Mouse (Mus musculus) lung, embryonic 15.5 days (tissue): ENCODE data around the gene Syne3. TPM values are rescaled to one million over a fixed set of nuclear protein-coding genes. Genes with fewer than 3 reads are reported as not detected.
A peak's percentile ranks its signal among the peaks of the same experiment; 100 is the strongest.

Experiments used
- ATAC-seq: fragments of 200-750 bp; cut with Nextera tagmentation; 2 replicates; pipeline ENCODE4 v1.8.0; 2017; ENCODE audit warnings: moderate number of reproducible peaks, borderline replicate concordance; ENCODE audit not compliant: low FRiP score, low TSS enrichment; ENCODE audit errors: extremely low read depth
- H3K27ac ChIP-seq: fragments of 300-500 bp; sonication (generic); 2 replicates; pipeline ENCODE4 v1.5.1; 2015; ENCODE audit warnings: moderate library complexity, mild to moderate bottlenecking, inconsistent platforms
- H3K27me3 ChIP-seq: fragments of 300-500 bp; sonication (generic); 2 replicates; pipeline ENCODE4 v1.6.1; 2015; ENCODE audit warnings: inconsistent platforms
- H3K36me3 ChIP-seq: fragments of 300-500 bp; sonication (generic); 2 replicates; pipeline ENCODE4 v1.6.1; 2015; ENCODE audit warnings: inconsistent platforms
- H3K4me1 ChIP-seq: fragments of 300-500 bp; sonication (generic); 2 replicates; pipeline ENCODE4 v1.6.1; 2015; ENCODE audit warnings: inconsistent platforms
- H3K4me2 ChIP-seq: fragments of 300-500 bp; sonication (generic); 2 replicates; pipeline ENCODE4 v1.6.1; 2015; ENCODE audit warnings: inconsistent platforms, mild to moderate bottlenecking, moderate library complexity
- H3K4me3 ChIP-seq: fragments of 300-500 bp; sonication (generic); 2 replicates; pipeline ENCODE4 v1.5.1; 2015; ENCODE audit warnings: mild to moderate bottlenecking, inconsistent platforms
- H3K9ac ChIP-seq: fragments of 300-500 bp; sonication (generic); 2 replicates; pipeline ENCODE4 v1.6.1; 2015; ENCODE audit warnings: inconsistent platforms
- H3K9me3 ChIP-seq: fragments of 300-500 bp; sonication (generic); 2 replicates; pipeline ENCODE4 v1.6.1; 2016; ENCODE audit warnings: inconsistent platforms
- WGBS: fragments of 180-500 bp; shearing (Covaris S2); methylation state at CpG from one replicate; pipeline ENCODE4 v1.1.7; 2015; 5-methylcytosine and 5-hydroxymethylcytosine counted together
- polyA plus RNA-seq: library from polyadenylated mRNA; unstranded; fragments of >200 nt; fragmentation: Nextera tagmentation; extraction: Ambion mirVana; gene quantifications from 2 replicates; pipeline ENCODE4 v1.2.1, GENCODE M21; 2015

The Syne3 gene
- polyA plus RNA-seq, 1 experiment from 2014 or later, result 0.81 TPM

GRCm38 (mm10) chr12:105038211-105038610 is 28.6 kb upstream of the Syne3 start:
- Histone ChIP-seq H3K4me3 (no peak overlapping the region), H3K27ac (no peak overlapping the region), H3K9me3 (no peaks in the 10 kb centered on the region), H3K9ac (no peak overlapping the region), H3K4me2 (no peak overlapping the region), H3K27me3 (no peaks in the 10 kb centered on the region), H3K36me3 (peaks cover 12% of the 10 kb centered on the region; the same call in 1 of the 2 replicates), H3K4me1 (peaks cover 32% of the 10 kb centered on the region)
- ATAC-seq, result no peak
- WGBS, result 72% methylated on average over 11 of the region's 11 CpGs

GRCm38 (mm10) chr12:105034130-105034769 is 24.6 kb upstream of the Syne3 start:
- Histone ChIP-seq H3K4me3 (peak overlapping the region; percentile 80), H3K9ac (0 out of 2 replicates have a peak overlapping the region, but pooled peaks have one; percentile 89), H3K4me2 (peak overlapping the region; percentile 82), H3K36me3 (peaks cover 8% of the 10 kb centered on the region; the same call in 1 of the 2 replicates), H3K9me3 (no peaks in the 10 kb centered on the region), H3K4me1 (peaks cover 36% of the 10 kb centered on the region), H3K27me3 (no peaks in the 10 kb centered on the region), H3K27ac (no peak overlapping the region)
- 41% methylated on average over 14 of the region's 14 CpGs for WGBS
- ATAC-seq, result no peak

- Histone ChIP-seq H3K27me3 (no peaks in the 10 kb centered on the region), H3K4me2 (peak overlapping the region; percentile 82), H3K9me3 (no peaks in the 10 kb centered on the region), H3K4me3 (peak overlapping the region; percentile 80), H3K27ac (peak overlapping the region; percentile 59), H3K9ac (peak overlapping the region; percentile 89), H3K4me1 (peaks cover 29% of the 10 kb centered on the region), H3K36me3 (peaks cover 13% of the 10 kb centered on the region; the same call in 1 of the 2 replicates)
- peak; percentile 48; the same call in 1 of the 2 replicates for ATAC-seq
- 2% methylated on average over 45 of the region's 45 CpGs for whole genome bisulfite sequencing
These were observed 23.5 kb upstream of the Syne3 start for GRCm38 (mm10) chr12:105032832-105033775.

- Histone ChIP-seq H3K9me3 (no peaks in the 10 kb centered on the region), H3K4me3 (peak within 1 kb of the TSS; percentile 80), H3K27me3 (no peaks in the 10 kb centered on the region), H3K4me2 (peak within 1 kb of the TSS; percentile 82), H3K4me1 (peaks cover 29% of the 10 kb centered on the region), H3K27ac (peak within 1 kb of the TSS; percentile 59), H3K9ac (peak within 1 kb of the TSS; percentile 89), H3K36me3 (peaks cover 13% of the 10 kb centered on the region; the same call in 1 of the 2 replicates)
- ATAC-seq, result peak; percentile 99
- WGBS, result under 1% methylated on average over 72 of the region's 72 CpGs
These were observed 22.7 kb upstream of the Syne3 start, which contains the start of gene Glrx5 for GRCm38 (mm10) chr12:105032147-105032831. Gene Glrx5 (plus strand): TSS chr12:105032688.

- peak overlapping the region; percentile 66 for H3K9ac ChIP-seq
- H3K27me3 ChIP-seq, result no peaks in the 10 kb centered on the region
- no peak for ATAC-seq
- H3K36me3 ChIP-seq, result peaks cover 13% of the 10 kb centered on the region; the same call in 1 of the 2 replicates
- H3K27ac ChIP-seq, result peak overlapping the region; percentile 51; the same call in 1 of the 2 replicates
- H3K4me1 ChIP-seq, result peaks cover 29% of the 10 kb centered on the region
- H3K4me3 ChIP-seq, result peak overlapping the region; percentile 80
- 6% methylated on average over 37 of the region's 37 CpGs for WGBS
- peak overlapping the region; percentile 81 for H3K4me2 ChIP-seq
- no peaks in the 10 kb centered on the region for H3K9me3 ChIP-seq
These were observed 21.8 kb upstream of the Syne3 start for GRCm38 (mm10) chr12:105031081-105032058.

- no peaks in the 10 kb centered on the region for H3K27me3 ChIP-seq
- no peaks in the 10 kb centered on the region for H3K9me3 ChIP-seq
- no peak overlapping the region for H3K4me2 ChIP-seq
- H3K27ac ChIP-seq, result no peak overlapping the region
- H3K9ac ChIP-seq, result no peak overlapping the region
- peaks cover 28% of the 10 kb centered on the region for H3K4me1 ChIP-seq
- no peak for ATAC-seq
- no peak overlapping the region for H3K4me3 ChIP-seq
- WGBS, result 76% methylated on average over 9 of the region's 9 CpGs
- peaks cover 13% of the 10 kb centered on the region; the same call in 1 of the 2 replicates for H3K36me3 ChIP-seq
These were observed 20.3 kb upstream of the Syne3 start for GRCm38 (mm10) chr12:105029890-105030289.

GRCm38 (mm10) chr12:105027323-105027991 is 17.8 kb upstream of the Syne3 start:
- Histone ChIP-seq H3K4me2 (no peak overlapping the region), H3K27me3 (no peaks in the 10 kb centered on the region), H3K4me1 (peaks cover 12% of the 10 kb centered on the region), H3K4me3 (no peak overlapping the region), H3K27ac (no peak overlapping the region), H3K36me3 (peaks cover 13% of the 10 kb centered on the region; the same call in 1 of the 2 replicates), H3K9me3 (0 out of 2 replicates have a peak, but pooled peaks cover 4% of the 10 kb centered on the region), H3K9ac (no peak overlapping the region)
- WGBS, result 31% methylated on average over 15 of the region's 15 CpGs
- no peak for ATAC-seq

GRCm38 (mm10) chr12:105025947-105026586 is 16.5 kb upstream of the Syne3 start:
- 49% methylated on average over 10 of the region's 10 CpGs for WGBS
- Histone ChIP-seq H3K27ac (no peak overlapping the region), H3K27me3 (no peaks in the 10 kb centered on the region), H3K9ac (no peak overlapping the region), H3K4me2 (no peak overlapping the region), H3K9me3 (0 out of 2 replicates have a peak, but pooled peaks cover 4% of the 10 kb centered on the region), H3K36me3 (peaks cover 13% of the 10 kb centered on the region; the same call in 1 of the 2 replicates), H3K4me1 (peaks cover 6% of the 10 kb centered on the region), H3K4me3 (no peak overlapping the region)
- ATAC-seq, result no peak

- no peaks in the 10 kb centered on the region for H3K27me3 ChIP-seq
- H3K27ac ChIP-seq, result no peak overlapping the region
- H3K4me1 ChIP-seq, result no peaks in the 10 kb centered on the region; the same call in 1 of the 2 replicates
- no peak overlapping the region for H3K4me2 ChIP-seq
- 43% methylated on average over 8 of the region's 8 CpGs for WGBS
- H3K9ac ChIP-seq, result no peak overlapping the region
- H3K4me3 ChIP-seq, result no peak overlapping the region
- no peak for ATAC-seq
- H3K36me3 ChIP-seq, result peaks cover 13% of the 10 kb centered on the region; the same call in 1 of the 2 replicates
- 0 out of 2 replicates have a peak, but pooled peaks cover 4% of the 10 kb centered on the region for H3K9me3 ChIP-seq
These were observed 15.8 kb upstream of the Syne3 start for GRCm38 (mm10) chr12:105025271-105025946.
